Mouse (Mus musculus): ENCODE measurements around the gene Ino80e.

- TF ChIP-seq CTCF (IDR thresholded peaks at IDR 0.05; ENCODE audit: control insufficient read depth, insufficient read depth, insufficient replicate concordance, low read depth, low read length) (no peak), POLR2A (IDR thresholded peaks at IDR 0.05; ENCODE audit: control insufficient read depth, low read depth, low read length) (no peak)
These were observed 6.5 kb downstream of the Ino80e start for GRCm38 (mm10) chr7:126855641-126856040.
